Mouse (Mus musculus) cerebellum, postnatal 36 days (tissue): ENCODE measurements around the gene Mark2.
"Not testable (repeated sequence)": the region's sequence is repeated elsewhere in the genome, so short reads cannot be mapped to it uniquely, and the experiment has no call there.

Experiments
- DNase-seq, 2 experiments: peaks; one replicate each; pipeline ENCODE4 v3.0.0; 2021 to 2022; ENCODE audit warnings: mixed read lengths in 2 of 2

The Mark2 gene

GRCm38 (mm10) chr19:7341512-7342397 lies at the start of gene Mark2:
TSS of gene Mark2 (minus strand) at chr19:7341860.
- DNase-seq: peak; percentile 100

- DNase-seq: no peak
Measured at GRCm38 (mm10) chr19:7388488-7388887, 46.8 kb upstream of the Mark2 start.

- no peak for DNase-seq
Measured at GRCm38 (mm10) chr19:7386042-7386441, 44.4 kb upstream of the Mark2 start.

GRCm38 (mm10) chr19:7382903-7383865 lies 41.5 kb upstream of the Mark2 start, which contains the start of gene Spindoc:
TSS of gene Spindoc (minus strand) at chr19:7382994.
- DNase-seq: peak; percentile 99 to 100

- peak; percentile 48 to 54 for DNase-seq
Measured at GRCm38 (mm10) chr19:7382248-7382902, 40.7 kb upstream of the Mark2 start.

GRCm38 (mm10) chr19:7381906-7382247 lies 40.2 kb upstream of the Mark2 start:
- no peak for DNase-seq

- DNase-seq: no peak
Measured at GRCm38 (mm10) chr19:7377639-7378038, 36.0 kb upstream of the Mark2 start.

GRCm38 (mm10) chr19:7374491-7374890 lies 32.8 kb upstream of the Mark2 start:
- no peak for DNase-seq

- not testable (repeated sequence) for DNase-seq
Measured at GRCm38 (mm10) chr19:7369469-7369868, 27.8 kb upstream of the Mark2 start.

GRCm38 (mm10) chr19:7353636-7354035 lies 12.0 kb upstream of the Mark2 start:
- DNase-seq: no peak

GRCm38 (mm10) chr19:7352809-7353495 lies 11.3 kb upstream of the Mark2 start:
- DNase-seq: peak; percentile 29 to 30

- no peak for DNase-seq
Measured at GRCm38 (mm10) chr19:7349993-7350392, 8.3 kb upstream of the Mark2 start.

GRCm38 (mm10) chr19:7345235-7345755 lies 3.6 kb upstream of the Mark2 start:
- DNase-seq: peak; percentile 28 to 32

- DNase-seq: no peak
Measured at GRCm38 (mm10) chr19:7342646-7343045, 986 bp upstream of the Mark2 start.

- no peak for DNase-seq
Measured at GRCm38 (mm10) chr19:7340780-7341475, 732 bp downstream of the Mark2 start.

GRCm38 (mm10) chr19:7340371-7340779 lies 1.3 kb downstream of the Mark2 start:
- DNase-seq: peak; percentile 18 to 21

GRCm38 (mm10) chr19:7339867-7340266 lies 1.8 kb downstream of the Mark2 start:
- DNase-seq: no peak

GRCm38 (mm10) chr19:7339026-7339425 lies 2.6 kb downstream of the Mark2 start:
- DNase-seq: no peak

GRCm38 (mm10) chr19:7337781-7338342 lies 3.8 kb downstream of the Mark2 start:
- no peak for DNase-seq

GRCm38 (mm10) chr19:7335656-7336055 lies 6.0 kb downstream of the Mark2 start:
- no peak for DNase-seq

GRCm38 (mm10) chr19:7334049-7334448 lies 7.6 kb downstream of the Mark2 start:
- no peak for DNase-seq
